Mouse (Mus musculus): ENCODE measurements at regions not wholly inside any gene's neighbourhood (a gene's known extent, or its start where the extent isn't known, plus 50 kb on each side); places are given as distances from the start of the nearest gene placed in this dataset.

- peak; percentile 97 for DNase-seq (ENCODE audit: low read depth)
Observed at GRCm38 (mm10) chr3:56475529-56476527, 292.3 kb upstream of the Nbea start.

DNA sequence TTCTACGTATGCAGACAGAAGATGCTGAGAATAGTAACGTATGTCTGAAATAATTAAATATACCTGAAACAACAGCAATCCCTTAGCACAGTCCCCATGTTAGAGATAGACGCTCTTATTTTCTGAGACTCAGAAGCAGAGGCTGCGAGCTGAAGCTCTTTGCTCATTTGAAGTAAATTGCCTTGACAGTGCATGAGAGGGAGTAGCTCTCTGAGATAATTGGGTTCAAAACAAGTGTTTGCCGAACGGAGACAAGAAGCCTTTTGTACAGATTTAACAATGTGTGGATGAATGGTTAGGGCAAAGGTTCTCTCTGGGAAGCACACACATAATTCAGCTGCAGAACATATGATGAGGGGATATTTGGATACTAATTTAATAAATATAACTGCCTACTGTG lies 289.1 kb upstream of the Nbea start:
- TF ChIP-seq CTCF (IDR thresholded peaks at IDR 0.05; ENCODE audit: borderline replicate concordance, extremely low read depth, insufficient read depth, insufficient read length) (no peak), POLR2A (IDR thresholded peaks at IDR 0.05; ENCODE audit: borderline replicate concordance, extremely low read depth, insufficient read depth, insufficient read length, poor library complexity, severe bottlenecking) (no peak)
- peak; percentile 84 for DNase-seq (ENCODE audit: low read depth)

More at GRCm38 (mm10) chr3:56475529-56476527, 292.3 kb upstream of the Nbea start:
- TF ChIP-seq CTCF (IDR thresholded peaks at IDR 0.05; ENCODE audit: borderline replicate concordance, extremely low read depth, insufficient read depth, insufficient read length) (no peak), POLR2A (IDR thresholded peaks at IDR 0.05; ENCODE audit: borderline replicate concordance, extremely low read depth, insufficient read depth, insufficient read length, poor library complexity, severe bottlenecking) (no peak)

DNA sequence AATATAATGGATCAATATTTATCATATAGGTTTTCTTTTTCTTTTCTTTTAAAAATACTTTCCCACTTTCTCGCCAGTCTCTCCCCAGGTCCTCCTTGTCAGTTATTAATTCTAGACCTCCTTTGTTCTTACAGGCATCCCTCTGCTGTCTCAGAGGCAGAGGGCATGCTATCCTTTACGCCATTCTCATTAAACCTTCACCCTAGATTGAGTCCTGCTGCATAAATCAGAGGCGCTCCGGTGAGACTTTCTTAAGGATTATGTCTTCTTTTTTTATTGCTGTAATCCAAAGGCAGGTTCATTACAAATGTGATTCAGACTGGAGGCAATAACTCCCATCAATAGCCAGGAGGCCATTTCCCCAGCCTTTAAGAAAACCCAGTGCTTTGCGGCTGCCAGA lies 288.3 kb upstream of the Nbea start:
- peak; percentile 55 for DNase-seq (ENCODE audit: low read depth)
- TF ChIP-seq POLR2A (IDR thresholded peaks at IDR 0.05; ENCODE audit: borderline replicate concordance, extremely low read depth, insufficient read depth, insufficient read length, poor library complexity, severe bottlenecking), result no peak
- no peak for TF ChIP-seq CTCF (IDR thresholded peaks at IDR 0.05; ENCODE audit: borderline replicate concordance, extremely low read depth, insufficient read depth, insufficient read length)

GRCm38 (mm10) chr3:56471185-56471584 lies 287.7 kb upstream of the Nbea start:
- DNase-seq (ENCODE audit: low read depth), result peak; percentile 95
- TF ChIP-seq CTCF (IDR thresholded peaks at IDR 0.05; ENCODE audit: borderline replicate concordance, extremely low read depth, insufficient read depth, insufficient read length) (no peak), POLR2A (IDR thresholded peaks at IDR 0.05; ENCODE audit: borderline replicate concordance, extremely low read depth, insufficient read depth, insufficient read length, poor library complexity, severe bottlenecking) (no peak)

DNA sequence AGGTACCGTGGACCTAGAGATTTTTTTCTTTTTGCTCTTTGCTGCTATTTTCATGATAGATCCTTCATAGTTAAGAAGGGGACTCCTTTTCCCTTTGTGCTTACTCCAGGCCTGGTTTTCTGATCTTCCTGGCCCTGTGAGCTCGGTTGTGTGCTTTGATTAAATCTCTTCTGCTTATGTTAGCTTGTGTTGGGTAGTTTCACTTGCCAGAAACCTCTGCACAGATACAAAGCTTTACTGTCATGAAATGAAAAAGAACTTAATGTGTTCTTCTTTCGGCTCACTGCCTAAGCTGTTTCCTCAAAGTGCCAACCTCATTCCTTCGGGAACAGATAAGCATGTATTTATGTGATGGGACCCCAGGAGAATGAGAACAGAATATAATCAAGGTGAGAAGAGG lies 274.1 kb upstream of the Nbea start:
- peak; percentile 74 for DNase-seq (ENCODE audit: low read depth)
- TF ChIP-seq POLR2A (IDR thresholded peaks at IDR 0.05; ENCODE audit: borderline replicate concordance, extremely low read depth, insufficient read depth, insufficient read length, poor library complexity, severe bottlenecking) (no peak), CTCF (IDR thresholded peaks at IDR 0.05; ENCODE audit: borderline replicate concordance, extremely low read depth, insufficient read depth, insufficient read length) (no peak)

DNA sequence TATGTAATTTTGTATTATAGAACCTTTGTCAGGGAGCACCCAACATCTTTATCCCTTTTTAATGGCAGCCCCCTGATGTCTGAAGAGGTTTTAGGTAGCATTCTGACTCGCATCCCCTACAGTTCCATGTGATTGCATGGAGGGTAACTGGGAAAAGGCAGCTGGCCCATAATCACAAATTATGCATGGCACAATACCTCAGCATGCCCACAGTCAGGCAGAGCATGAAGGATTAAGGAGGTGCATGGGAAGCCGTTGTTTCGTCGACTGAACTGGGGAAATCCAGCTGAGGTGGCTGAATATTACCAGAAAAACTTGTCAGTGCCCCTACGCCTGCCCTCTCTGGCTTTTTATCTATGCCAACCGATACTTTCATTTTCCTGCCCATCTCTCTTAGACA lies 272.8 kb upstream of the Nbea start:
- no peak for TF ChIP-seq POLR2A (IDR thresholded peaks at IDR 0.05; ENCODE audit: borderline replicate concordance, extremely low read depth, insufficient read depth, insufficient read length, poor library complexity, severe bottlenecking)
- no peak for TF ChIP-seq CTCF (IDR thresholded peaks at IDR 0.05; ENCODE audit: borderline replicate concordance, extremely low read depth, insufficient read depth, insufficient read length)
- DNase-seq (ENCODE audit: low read depth), result peak; percentile 81

DNA sequence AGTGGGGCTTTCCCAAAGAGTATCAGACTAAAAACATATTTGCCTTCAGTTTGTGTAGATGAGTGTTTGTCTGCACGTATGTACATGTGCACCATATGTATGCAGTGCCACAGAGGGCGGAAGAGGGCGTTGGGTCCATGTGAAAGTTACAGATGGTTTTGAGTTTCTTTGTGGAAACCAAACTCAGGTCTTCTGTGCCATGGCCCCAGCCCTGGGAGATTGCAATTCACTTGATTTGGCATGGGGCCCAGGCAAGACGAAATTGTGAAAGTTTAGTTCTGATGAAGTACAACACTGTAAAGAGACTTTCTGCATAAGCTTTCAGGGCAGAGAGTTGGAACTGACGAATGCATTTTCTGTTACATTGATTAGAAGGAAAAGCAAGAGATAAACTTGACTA lies 255.4 kb upstream of the Nbea start:
- no peak for TF ChIP-seq POLR2A (IDR thresholded peaks at IDR 0.05; ENCODE audit: borderline replicate concordance, extremely low read depth, insufficient read depth, insufficient read length, poor library complexity, severe bottlenecking)
- TF ChIP-seq CTCF (IDR thresholded peaks at IDR 0.05; ENCODE audit: borderline replicate concordance, extremely low read depth, insufficient read depth, insufficient read length), result no peak
- peak; percentile 57 for DNase-seq (ENCODE audit: low read depth)

DNA sequence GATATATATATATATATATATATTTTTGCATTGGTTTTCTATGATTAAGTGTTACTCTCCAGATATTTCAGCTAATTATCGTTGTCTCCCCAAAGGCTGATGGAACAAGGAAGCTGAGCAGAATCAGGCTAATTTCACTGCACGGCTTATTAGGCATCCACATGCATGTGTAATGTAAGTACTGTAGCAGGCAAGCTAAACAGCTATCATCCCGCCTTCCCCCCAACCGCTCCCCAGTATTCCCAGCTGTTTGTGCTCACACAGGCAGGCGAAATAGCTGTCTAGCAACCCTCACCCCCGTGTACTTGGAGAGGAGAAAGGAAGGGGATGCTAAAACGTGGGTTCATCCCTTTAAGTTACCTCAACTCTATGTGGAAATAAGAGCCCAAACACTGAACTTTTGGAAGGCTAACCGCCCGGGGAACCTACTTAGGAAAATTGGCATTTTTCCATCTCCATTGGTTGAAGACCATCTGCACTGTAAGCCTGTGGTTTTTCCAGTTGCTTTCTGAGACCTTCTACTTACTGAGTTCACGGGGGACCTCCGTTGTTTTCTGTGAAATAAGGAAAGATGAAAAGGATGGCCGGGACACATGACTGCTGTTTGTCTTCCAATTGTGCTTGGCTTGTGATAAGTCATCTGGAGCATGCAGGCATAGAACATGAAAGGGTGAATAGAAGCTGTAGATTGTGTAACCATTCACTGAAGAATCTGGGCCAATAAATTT lies 254.7 kb upstream of the Nbea start:
- TF ChIP-seq CTCF (IDR thresholded peaks at IDR 0.05; ENCODE audit: borderline replicate concordance, extremely low read depth, insufficient read depth, insufficient read length) (no peak), POLR2A (IDR thresholded peaks at IDR 0.05; ENCODE audit: borderline replicate concordance, extremely low read depth, insufficient read depth, insufficient read length, poor library complexity, severe bottlenecking) (no peak)
- peak; percentile 86 for DNase-seq (ENCODE audit: low read depth)

DNA sequence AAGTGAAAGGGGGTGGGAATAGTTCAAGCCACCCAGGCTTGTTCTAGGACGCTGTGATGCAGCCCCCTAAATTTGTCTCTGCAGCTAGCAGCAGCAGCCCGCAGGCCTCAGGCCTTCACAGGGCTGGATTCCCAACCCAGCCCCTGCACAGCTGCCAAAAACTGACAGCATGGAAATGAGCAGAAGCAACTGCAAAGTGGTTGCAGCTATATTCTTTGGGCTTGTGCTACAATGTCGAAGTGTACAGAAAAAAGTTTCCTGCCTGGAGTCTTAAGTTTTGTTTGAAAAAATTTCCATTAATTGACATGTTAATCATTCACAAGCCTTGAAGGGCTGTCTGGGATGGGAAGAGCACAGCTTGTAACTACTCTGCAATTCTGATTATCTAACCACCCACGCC lies 253.6 kb upstream of the Nbea start:
- TF ChIP-seq CTCF (IDR thresholded peaks at IDR 0.05; ENCODE audit: borderline replicate concordance, extremely low read depth, insufficient read depth, insufficient read length) (no peak), POLR2A (IDR thresholded peaks at IDR 0.05; ENCODE audit: borderline replicate concordance, extremely low read depth, insufficient read depth, insufficient read length, poor library complexity, severe bottlenecking) (no peak)
- peak; percentile 86 for DNase-seq (ENCODE audit: low read depth)

DNA sequence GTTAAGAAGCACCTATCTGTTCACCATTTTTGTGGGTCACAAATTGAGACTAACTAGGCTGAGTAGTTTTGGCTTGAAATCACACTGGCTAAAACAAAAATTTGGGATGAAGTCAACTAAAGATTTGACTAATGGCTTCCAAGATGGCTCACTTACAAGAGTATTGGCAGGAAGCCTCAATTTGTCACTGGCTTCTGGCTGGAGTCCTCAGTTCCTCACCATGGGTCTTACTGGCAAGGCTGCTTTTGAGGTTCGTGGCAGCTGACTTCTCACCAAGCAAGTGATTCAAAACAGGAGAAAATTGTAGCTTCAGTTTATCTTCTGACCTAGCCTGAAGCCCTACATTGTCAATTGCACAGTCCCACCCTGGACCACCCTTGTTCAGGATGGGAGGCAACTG lies 250.0 kb upstream of the Nbea start:
- TF ChIP-seq CTCF (IDR thresholded peaks at IDR 0.05; ENCODE audit: borderline replicate concordance, extremely low read depth, insufficient read depth, insufficient read length) (no peak), POLR2A (IDR thresholded peaks at IDR 0.05; ENCODE audit: borderline replicate concordance, extremely low read depth, insufficient read depth, insufficient read length, poor library complexity, severe bottlenecking) (no peak)
- DNase-seq (ENCODE audit: low read depth), result peak; percentile 65

DNA sequence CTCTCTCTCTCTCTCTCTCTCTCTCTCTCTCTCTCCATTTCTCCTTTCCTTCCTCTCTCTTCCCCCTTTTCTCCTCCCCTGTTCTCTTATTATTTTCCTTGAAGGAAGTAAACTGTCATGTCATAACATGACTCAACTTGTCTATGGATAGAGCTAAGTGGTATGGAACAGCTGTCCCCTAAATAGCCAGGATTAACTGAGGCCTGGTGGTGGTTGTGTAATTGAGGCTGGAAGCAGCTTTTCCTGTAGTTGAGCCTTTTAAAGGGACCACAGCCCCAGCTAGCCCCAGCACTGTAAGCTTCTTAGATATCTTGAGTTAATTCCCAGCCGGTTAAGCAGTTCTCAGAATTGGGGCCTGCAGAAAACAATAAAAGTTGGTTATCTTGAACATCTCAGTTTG lies 243.7 kb upstream of the Nbea start:
- TF ChIP-seq CTCF (IDR thresholded peaks at IDR 0.05; ENCODE audit: borderline replicate concordance, extremely low read depth, insufficient read depth, insufficient read length) (no peak), POLR2A (IDR thresholded peaks at IDR 0.05; ENCODE audit: borderline replicate concordance, extremely low read depth, insufficient read depth, insufficient read length, poor library complexity, severe bottlenecking) (no peak)
- DNase-seq (ENCODE audit: low read depth), result no peak
